Mouse (Mus musculus): Measurements from ENCODE around the gene Ift46.

- TF ChIP-seq CTCF (IDR thresholded peaks at IDR 0.05; ENCODE audit: borderline replicate concordance, insufficient read depth, low read length) (no peak), POLR2A (IDR thresholded peaks at IDR 0.05; ENCODE audit: low read depth, low read length) (no peak)
Observed at GRCm38 (mm10) chr9:44771376-44771775, 3.7 kb downstream of the Ift46 start.

All from embryonic fibroblast, embryonic 13.5 days (primary cell).